Mouse (Mus musculus) B cell, adult (primary cell): ENCODE data around the gene Acer2. TPM values are rescaled to one million over a fixed set of nuclear protein-coding genes. Genes with fewer than 3 reads are reported as not detected.

ENCODE experiments used
- total RNA-seq: library from RNA; stranded (reverse); gene quantifications from 4 replicates; pipeline ENCODE4 v1.2.4, GENCODE M21; 2023; ENCODE audit not compliant: inconsistent age

The Acer2 gene
- 0.33 to 0.55 TPM (median 0.37 TPM) in 4 replicates for total RNA-seq

GRCm38 (mm10) chr4:86874146-86874847 lies at the start of gene Acer2:
Acer2 (plus strand) TSS chr4:86874396.

DNA sequence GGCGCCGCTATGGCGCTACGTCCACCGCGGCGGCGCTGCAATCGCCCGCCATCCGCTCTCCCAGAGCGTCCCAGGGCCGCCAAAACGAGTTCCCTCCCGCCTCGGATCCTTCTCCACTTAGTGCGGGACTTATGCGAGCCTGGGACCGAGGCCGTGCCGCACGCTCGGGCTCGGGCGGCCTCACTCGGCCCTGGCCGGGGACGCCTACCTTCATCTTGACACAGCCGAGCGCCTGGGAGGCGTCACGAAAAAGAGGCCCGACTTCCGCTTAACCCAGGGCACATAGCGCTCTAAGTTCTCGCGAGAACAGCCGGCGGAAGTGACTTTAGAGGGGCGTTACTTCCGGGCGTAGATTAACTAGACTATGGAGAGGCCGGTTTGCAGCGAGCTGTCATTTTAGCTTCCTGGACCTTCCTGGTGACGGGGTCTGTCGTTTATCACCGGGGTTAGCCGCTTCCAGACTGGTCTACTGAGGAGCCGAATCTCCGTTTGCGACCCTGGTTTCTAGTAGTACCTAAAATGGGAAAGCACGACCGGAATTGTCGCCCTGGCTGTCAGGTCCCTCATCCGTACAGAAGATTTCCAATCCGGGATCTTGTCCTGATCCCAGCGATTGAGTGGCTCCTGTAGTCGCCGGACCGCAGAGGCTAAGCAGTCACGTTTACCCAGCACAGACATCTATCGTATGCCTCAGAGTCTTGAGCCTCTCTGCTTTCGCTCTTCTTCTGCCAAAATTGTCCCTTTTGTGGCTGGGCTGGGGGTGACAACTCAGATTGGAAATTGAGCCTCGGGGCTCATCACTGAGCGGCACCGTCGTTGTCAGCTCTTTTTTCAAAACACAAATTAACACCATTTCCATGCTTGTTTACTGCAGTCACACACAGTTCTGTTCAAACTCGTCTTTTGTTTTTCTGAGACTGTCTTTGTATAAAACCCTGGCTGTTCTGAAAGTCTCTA lies 16.8 kb upstream of the Acer2 start, which contains the start of gene Rps6:
Rps6 (minus strand) TSS at position 300 of the 957 bp plus-strand sequence.

Other genes with a start within 250 kb of the Acer2 start
- gene Plin2, start 204.3 kb upstream of the Acer2 start, total RNA-seq, result 7.1 to 13.1 TPM (median 10.5 TPM) in 4 replicates
- gene Dennd4c, start 125.8 kb upstream of the Acer2 start, total RNA-seq, result 15.2 to 20.4 TPM (median 17.1 TPM) in 4 replicates
- gene Rps6, start 17.0 kb upstream of the Acer2 start, total RNA-seq, result 1,621 to 1,710 TPM (median 1,685 TPM) in 4 replicates